Mouse (Mus musculus): ENCODE results near the gene Fads2. TPM values are rescaled to one million over a fixed set of nuclear protein-coding genes. Genes with fewer than 3 reads are reported as not detected.
A peak's percentile ranks its signal among the peaks of the same experiment; 100 is the strongest.

The Fads2 gene
- polyA plus RNA-seq, 1 experiment from 2014 or later: 71.4 TPM

DNA sequence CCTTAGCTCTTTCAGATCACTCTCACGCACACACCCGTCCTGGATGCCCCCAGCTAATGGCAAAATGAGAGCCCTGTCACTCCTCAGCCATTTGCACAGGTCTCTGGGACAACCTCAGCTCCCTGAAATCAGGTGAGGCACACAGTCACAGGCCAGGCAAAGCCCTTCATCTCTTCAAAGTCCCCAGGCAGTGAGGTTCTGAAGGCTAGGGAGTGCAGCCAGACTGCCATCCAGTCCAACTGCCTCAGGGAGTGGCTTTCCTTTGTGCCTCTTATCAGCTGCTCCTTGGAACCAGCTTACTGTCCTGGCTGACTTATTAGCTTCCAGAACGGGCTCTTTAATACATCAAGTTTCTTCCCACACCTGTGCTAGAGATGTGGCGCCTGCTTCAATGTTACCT, 6.9 kb downstream of the Fads2 start:
- Histone ChIP-seq H3K9me3 (ENCODE audit: control insufficient read depth, low read length) (no peaks in the 10 kb centered on the region), H3K4me2 (ENCODE audit: low read length) (no peak overlapping the region), H3K4me3 (ENCODE audit: low read depth, low read length) (no peak overlapping the region), H3K27me3 (replicated peaks; ENCODE audit: control insufficient read depth, insufficient read depth, low read length) (no peaks in the 10 kb centered on the region), H3K9ac (ENCODE audit: low read length) (no peak overlapping the region), H3K36me3 (ENCODE audit: control insufficient read depth, insufficient read depth, low read length) (peaks cover 64% of the 10 kb centered on the region), H3K27ac (ENCODE audit: low read depth) (no peak overlapping the region; the same call in 1 of the 2 replicates), H3K4me1 (replicated peaks; ENCODE audit: control insufficient read depth, insufficient read depth, low read length) (peaks cover 13% of the 10 kb centered on the region)
- ATAC-seq (replicated peaks; ENCODE audit: low FRiP score, low TSS enrichment, low read depth) (peak; percentile 59; the same call in 1 of the 2 replicates), DNase-seq (ENCODE audit: low spot score) (no peak)
- 66% methylated on average over 4 of the region's 4 CpGs for WGBS

DNA sequence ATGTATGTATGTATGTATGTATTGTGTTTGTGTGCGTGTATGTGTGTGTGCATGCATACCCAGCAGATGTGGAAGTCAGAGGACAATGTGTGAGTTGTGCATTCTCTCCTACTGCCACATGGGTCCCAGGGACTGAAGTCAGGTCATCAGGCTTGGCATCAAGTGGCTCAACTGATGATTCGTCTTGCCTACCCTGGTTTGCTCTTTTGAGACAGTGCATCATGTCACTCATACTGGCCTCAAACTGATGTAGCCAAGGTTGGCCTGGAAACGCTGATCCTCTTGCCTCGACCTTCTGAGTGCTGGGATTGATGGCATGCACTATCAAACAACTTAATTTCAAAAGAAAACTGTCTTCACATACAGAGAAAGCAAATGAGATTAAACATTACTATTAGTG, 7.7 kb downstream of the Fads2 start:
- H3K36me3 ChIP-seq (ENCODE audit: control insufficient read depth, insufficient read depth, low read length): peaks cover 72% of the 10 kb centered on the region
- ATAC-seq (replicated peaks; ENCODE audit: low FRiP score, low TSS enrichment, low read depth): no peak
- no peak for DNase-seq (ENCODE audit: low spot score)

DNA sequence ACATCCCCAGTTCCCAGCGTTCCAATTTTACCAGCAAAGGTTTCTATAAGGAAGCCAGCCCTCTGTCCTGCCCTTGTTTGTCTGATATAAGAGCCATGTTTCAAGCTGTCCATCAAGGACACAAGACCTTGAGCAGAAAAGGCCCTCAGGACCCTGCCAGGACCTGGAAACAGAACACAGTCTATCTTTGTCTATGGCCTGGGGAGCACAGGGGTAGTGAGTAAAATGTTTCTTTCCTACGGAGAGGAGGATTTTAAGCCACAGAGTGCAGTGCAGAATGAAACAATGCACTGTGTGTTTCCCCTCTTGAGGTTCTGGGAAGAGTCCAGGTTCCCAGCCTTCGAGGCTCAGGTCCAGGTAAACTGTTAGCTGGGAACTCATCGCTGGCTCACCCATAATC, 14.6 kb downstream of the Fads2 start:
- DNase-seq (ENCODE audit: low spot score) (no peak), ATAC-seq (replicated peaks; ENCODE audit: low FRiP score, low TSS enrichment, low read depth) (no peak)
- H3K4me3 ChIP-seq (ENCODE audit: low read depth, low read length): no peak overlapping the region
- H3K27me3 ChIP-seq (replicated peaks; ENCODE audit: control insufficient read depth, insufficient read depth, low read length): no peaks in the 10 kb centered on the region
- H3K36me3 ChIP-seq (ENCODE audit: control insufficient read depth, insufficient read depth, low read length): peaks cover 94% of the 10 kb centered on the region
- no peaks in the 10 kb centered on the region for H3K9me3 ChIP-seq (ENCODE audit: control insufficient read depth, low read length)
- H3K27ac ChIP-seq (ENCODE audit: low read depth): no peak overlapping the region
- 88% methylated on average over 4 of the region's 4 CpGs for WGBS
- H3K9ac ChIP-seq (ENCODE audit: low read length): no peak overlapping the region
- H3K4me1 ChIP-seq (replicated peaks; ENCODE audit: control insufficient read depth, insufficient read depth, low read length): no peaks in the 10 kb centered on the region
- H3K4me2 ChIP-seq (ENCODE audit: low read length): no peak overlapping the region

More for the DNA sequence above, 7.7 kb downstream of the Fads2 start:
- H3K9me3 ChIP-seq (ENCODE audit: control insufficient read depth, low read length): no peaks in the 10 kb centered on the region
- no peak overlapping the region for H3K27ac ChIP-seq (ENCODE audit: low read depth)
- WGBS: 89% methylated on average over 4 of the region's 4 CpGs
- no peak overlapping the region for H3K4me2 ChIP-seq (ENCODE audit: low read length)
- H3K4me3 ChIP-seq (ENCODE audit: low read depth, low read length): no peak overlapping the region
- H3K27me3 ChIP-seq (replicated peaks; ENCODE audit: control insufficient read depth, insufficient read depth, low read length): no peaks in the 10 kb centered on the region
- H3K9ac ChIP-seq (ENCODE audit: low read length): no peak overlapping the region
- H3K4me1 ChIP-seq (replicated peaks; ENCODE audit: control insufficient read depth, insufficient read depth, low read length): peaks cover 4% of the 10 kb centered on the region; the same call in 1 of the 2 replicates

DNA sequence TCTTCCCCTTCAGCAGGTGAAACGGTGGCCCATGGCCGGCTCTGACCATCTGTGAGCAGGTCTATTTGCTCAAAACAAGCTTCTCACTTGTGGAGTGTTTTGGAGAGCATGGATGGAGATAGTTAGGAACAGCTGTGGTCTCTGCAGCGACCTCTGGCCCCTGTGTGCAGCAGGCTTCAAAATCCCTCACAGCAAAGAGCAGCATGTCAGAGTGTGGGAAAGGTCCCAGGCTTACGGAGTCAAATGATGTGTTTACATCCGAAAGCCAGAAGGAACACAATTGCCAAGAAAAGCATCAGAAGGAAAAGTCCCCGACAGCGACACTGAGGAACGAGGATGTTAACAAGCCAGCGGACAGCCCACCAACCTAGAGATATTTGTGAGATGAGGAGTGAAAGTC, 16.1 kb downstream of the Fads2 start:
- H3K4me2 ChIP-seq (ENCODE audit: low read length): no peak overlapping the region
- DNase-seq (ENCODE audit: low spot score) (no peak), ATAC-seq (replicated peaks; ENCODE audit: low FRiP score, low TSS enrichment, low read depth) (no peak)
- H3K4me3 ChIP-seq (ENCODE audit: low read depth, low read length): no peak overlapping the region
- H3K9me3 ChIP-seq (ENCODE audit: control insufficient read depth, low read length): no peaks in the 10 kb centered on the region
- no peak overlapping the region for H3K27ac ChIP-seq (ENCODE audit: low read depth)
- peaks cover 94% of the 10 kb centered on the region for H3K36me3 ChIP-seq (ENCODE audit: control insufficient read depth, insufficient read depth, low read length)
- no peaks in the 10 kb centered on the region for H3K27me3 ChIP-seq (replicated peaks; ENCODE audit: control insufficient read depth, insufficient read depth, low read length)
- 78% methylated on average over 9 of the region's 9 CpGs for WGBS
- H3K4me1 ChIP-seq (replicated peaks; ENCODE audit: control insufficient read depth, insufficient read depth, low read length): no peaks in the 10 kb centered on the region
- H3K9ac ChIP-seq (ENCODE audit: low read length): no peak overlapping the region

DNA sequence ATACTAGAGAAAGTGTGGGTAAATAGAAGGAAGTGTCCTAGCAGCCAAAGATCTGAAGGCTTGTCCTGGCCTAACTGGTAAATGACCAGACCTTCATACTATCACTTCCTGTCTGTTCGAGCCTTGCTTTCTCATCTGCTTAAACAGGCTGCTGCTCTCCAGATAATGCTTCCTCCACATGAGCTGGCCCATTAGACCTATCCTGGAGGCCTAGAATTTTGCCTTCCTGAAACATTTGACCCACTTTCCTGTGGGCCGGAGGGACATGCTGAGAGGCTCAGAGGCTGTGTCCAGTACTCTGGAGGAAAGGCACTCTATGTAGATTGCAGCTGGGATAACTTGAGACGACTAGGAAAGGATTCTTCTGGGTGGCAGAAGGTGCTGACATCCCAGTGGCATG, 19.4 kb downstream of the Fads2 start:
- Histone ChIP-seq H3K27me3 (replicated peaks; ENCODE audit: control insufficient read depth, insufficient read depth, low read length) (no peaks in the 10 kb centered on the region), H3K4me3 (ENCODE audit: low read depth, low read length) (no peak overlapping the region), H3K9ac (ENCODE audit: low read length) (no peak overlapping the region), H3K4me1 (replicated peaks; ENCODE audit: control insufficient read depth, insufficient read depth, low read length) (no peaks in the 10 kb centered on the region), H3K9me3 (ENCODE audit: control insufficient read depth, low read length) (no peaks in the 10 kb centered on the region), H3K27ac (ENCODE audit: low read depth) (no peak overlapping the region), H3K4me2 (ENCODE audit: low read length) (no peak overlapping the region), H3K36me3 (ENCODE audit: control insufficient read depth, insufficient read depth, low read length) (peaks cover 94% of the 10 kb centered on the region)
- DNase-seq (ENCODE audit: low spot score): no peak
- ATAC-seq (replicated peaks; ENCODE audit: low FRiP score, low TSS enrichment, low read depth): no peak
- WGBS: 83% methylated on average over 3 of the region's 3 CpGs

DNA sequence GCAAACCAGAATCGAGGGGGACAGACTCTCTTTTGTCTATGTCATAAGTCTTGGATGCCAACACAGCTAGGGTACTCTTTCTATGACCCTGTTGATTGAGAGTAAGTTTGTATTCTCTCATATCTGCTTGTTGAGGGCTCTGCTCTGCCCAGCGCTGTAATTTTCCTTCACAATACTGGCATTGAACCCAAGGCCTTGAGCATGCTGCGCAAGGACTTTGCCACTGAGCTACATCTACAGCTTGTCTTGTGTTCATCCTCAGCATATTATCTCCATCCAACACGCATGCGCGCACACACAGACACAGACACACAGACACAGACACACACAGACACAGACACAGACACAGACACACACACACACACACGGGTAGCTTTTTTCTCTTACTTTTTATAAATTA, 21.2 kb downstream of the Fads2 start:
- H3K9ac ChIP-seq (ENCODE audit: low read length): no peak overlapping the region
- ATAC-seq (replicated peaks; ENCODE audit: low FRiP score, low TSS enrichment, low read depth) (no peak), DNase-seq (ENCODE audit: low spot score) (no peak)
- no peak overlapping the region for H3K27ac ChIP-seq (ENCODE audit: low read depth)
- H3K36me3 ChIP-seq (ENCODE audit: control insufficient read depth, insufficient read depth, low read length): peaks cover 94% of the 10 kb centered on the region
- no peaks in the 10 kb centered on the region for H3K27me3 ChIP-seq (replicated peaks; ENCODE audit: control insufficient read depth, insufficient read depth, low read length)
- H3K4me2 ChIP-seq (ENCODE audit: low read length): no peak overlapping the region
- WGBS: 95% methylated on average over 7 of the region's 7 CpGs
- H3K9me3 ChIP-seq (ENCODE audit: control insufficient read depth, low read length): no peaks in the 10 kb centered on the region
- no peak overlapping the region for H3K4me3 ChIP-seq (ENCODE audit: low read depth, low read length)
- H3K4me1 ChIP-seq (replicated peaks; ENCODE audit: control insufficient read depth, insufficient read depth, low read length): no peaks in the 10 kb centered on the region

DNA sequence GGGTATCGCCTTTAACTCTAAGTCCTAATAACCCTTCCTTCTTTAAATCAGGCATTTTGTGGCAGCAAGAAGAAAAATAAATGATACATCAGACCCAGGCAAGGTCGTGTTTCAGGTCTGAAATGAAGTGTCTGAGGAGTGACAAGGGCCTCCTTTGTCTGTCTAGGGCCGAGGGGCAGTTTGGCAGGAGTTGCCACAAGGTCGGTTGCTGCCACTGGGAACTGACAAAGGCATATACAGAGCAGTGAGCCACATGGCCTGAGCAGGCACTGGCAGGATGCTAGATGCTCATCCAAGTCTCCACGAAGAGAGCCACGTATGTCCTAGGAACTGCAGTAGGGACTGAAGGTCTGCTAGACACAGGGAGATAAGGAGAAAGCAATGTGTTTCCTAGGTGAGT, 23.2 kb downstream of the Fads2 start:
- H3K4me2 ChIP-seq (ENCODE audit: low read length): no peak overlapping the region
- no peak overlapping the region for H3K4me3 ChIP-seq (ENCODE audit: low read depth, low read length)
- no peaks in the 10 kb centered on the region for H3K9me3 ChIP-seq (ENCODE audit: control insufficient read depth, low read length)
- H3K27ac ChIP-seq (ENCODE audit: low read depth): no peak overlapping the region
- no peak overlapping the region for H3K9ac ChIP-seq (ENCODE audit: low read length)
- no peak for ATAC-seq (replicated peaks; ENCODE audit: low FRiP score, low TSS enrichment, low read depth)
- peaks cover 94% of the 10 kb centered on the region for H3K36me3 ChIP-seq (ENCODE audit: control insufficient read depth, insufficient read depth, low read length)
- no peaks in the 10 kb centered on the region for H3K4me1 ChIP-seq (replicated peaks; ENCODE audit: control insufficient read depth, insufficient read depth, low read length)
- DNase-seq (ENCODE audit: low spot score): no peak
- no peaks in the 10 kb centered on the region for H3K27me3 ChIP-seq (replicated peaks; ENCODE audit: control insufficient read depth, insufficient read depth, low read length)
- 81% methylated on average over 6 of the region's 6 CpGs for WGBS

DNA sequence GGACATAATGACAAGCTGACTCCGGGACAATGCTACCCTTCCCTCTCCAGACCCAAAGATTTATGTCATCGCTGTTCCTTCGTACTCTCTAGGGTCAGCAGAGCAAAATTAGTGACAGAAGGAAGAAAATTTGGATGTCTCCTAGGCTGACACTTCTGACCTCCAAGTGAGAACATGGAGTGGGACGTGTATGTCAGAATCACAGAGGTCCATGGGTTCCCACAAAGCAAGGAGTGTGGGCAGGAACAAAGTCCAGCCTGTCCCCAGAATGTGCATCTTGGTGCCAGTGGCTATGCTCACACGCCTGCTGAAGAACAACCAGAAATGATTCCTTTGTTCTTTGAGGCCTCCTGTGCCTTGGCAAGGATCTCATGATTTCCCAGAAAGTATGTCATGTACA, 28.4 kb downstream of the Fads2 start:
- ATAC-seq (replicated peaks; ENCODE audit: low FRiP score, low TSS enrichment, low read depth) (no peak), DNase-seq (ENCODE audit: low spot score) (no peak)
- no peaks in the 10 kb centered on the region for H3K27me3 ChIP-seq (replicated peaks; ENCODE audit: control insufficient read depth, insufficient read depth, low read length)
- peaks cover 98% of the 10 kb centered on the region for H3K36me3 ChIP-seq (ENCODE audit: control insufficient read depth, insufficient read depth, low read length)
- H3K4me3 ChIP-seq (ENCODE audit: low read depth, low read length): no peak overlapping the region
- H3K27ac ChIP-seq (ENCODE audit: low read depth): no peak overlapping the region
- WGBS: 96% methylated on average over 5 of the region's 5 CpGs
- H3K9me3 ChIP-seq (ENCODE audit: control insufficient read depth, low read length): no peaks in the 10 kb centered on the region
- H3K9ac ChIP-seq (ENCODE audit: low read length): no peak overlapping the region
- no peak overlapping the region for H3K4me2 ChIP-seq (ENCODE audit: low read length)
- no peaks in the 10 kb centered on the region for H3K4me1 ChIP-seq (replicated peaks; ENCODE audit: control insufficient read depth, insufficient read depth, low read length)

DNA sequence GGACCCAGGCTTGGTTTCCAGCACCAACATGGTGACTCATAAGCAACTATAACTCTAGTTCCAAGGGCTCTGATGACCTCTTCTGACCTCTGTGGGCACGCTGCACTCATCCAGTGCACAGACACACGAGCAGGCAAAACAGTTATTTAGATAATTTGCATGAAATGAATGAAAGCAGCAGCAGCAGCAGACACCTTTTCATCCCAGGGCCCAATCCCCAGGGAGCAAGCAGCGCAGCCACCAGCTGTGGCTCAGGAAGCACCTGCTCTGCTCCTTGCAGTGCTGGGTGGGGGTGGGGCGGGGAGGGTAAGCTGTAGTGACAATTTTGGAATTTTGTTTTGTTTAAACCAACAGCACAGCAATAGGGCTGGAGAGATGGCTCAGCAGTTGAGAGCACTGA, 29.7 kb downstream of the Fads2 start:
- H3K4me1 ChIP-seq (replicated peaks; ENCODE audit: control insufficient read depth, insufficient read depth, low read length): no peaks in the 10 kb centered on the region
- DNase-seq (ENCODE audit: low spot score) (no peak), ATAC-seq (replicated peaks; ENCODE audit: low FRiP score, low TSS enrichment, low read depth) (no peak)
- no peak overlapping the region for H3K27ac ChIP-seq (ENCODE audit: low read depth)
- H3K4me3 ChIP-seq (ENCODE audit: low read depth, low read length): no peak overlapping the region
- WGBS: 84% methylated on average over 4 of the region's 4 CpGs
- no peak overlapping the region for H3K4me2 ChIP-seq (ENCODE audit: low read length)
- H3K9ac ChIP-seq (ENCODE audit: low read length): no peak overlapping the region
- H3K27me3 ChIP-seq (replicated peaks; ENCODE audit: control insufficient read depth, insufficient read depth, low read length): no peaks in the 10 kb centered on the region
- peaks cover 98% of the 10 kb centered on the region for H3K36me3 ChIP-seq (ENCODE audit: control insufficient read depth, insufficient read depth, low read length)
- H3K9me3 ChIP-seq (ENCODE audit: control insufficient read depth, low read length): no peaks in the 10 kb centered on the region
